Mouse (Mus musculus) embryo, embryonic 10.5 days (tissue): ENCODE measurements at regions not wholly inside any gene's neighbourhood (a gene's known extent, or its start where the extent isn't known, plus 50 kb on each side); places are given as distances from the start of the nearest gene placed in this dataset.

Experiments used
- DNase-seq: peaks from one replicate; pipeline ENCODE4 v3.0.0-alpha.2; 2015; ENCODE audit warnings: low spot score

DNA sequence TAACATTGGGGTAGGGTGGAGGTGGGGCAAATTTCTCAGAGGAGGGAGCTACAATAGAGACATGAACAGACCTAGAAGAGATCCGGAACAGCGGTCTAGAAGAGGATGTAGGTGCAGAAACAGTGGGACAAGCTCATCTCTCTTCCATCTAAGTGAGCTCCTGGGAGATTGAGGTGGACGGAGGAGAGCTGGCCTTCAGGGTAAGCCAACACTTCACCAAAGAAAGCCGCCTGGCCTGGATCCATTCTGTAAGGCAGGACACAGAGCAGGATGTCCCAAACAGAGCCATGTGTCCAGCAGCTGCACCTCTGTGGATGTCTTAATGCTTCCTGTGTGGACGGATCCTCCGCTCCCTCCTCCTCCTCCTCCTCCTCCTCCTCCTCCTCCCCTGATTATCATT is 173.0 kb downstream of the Rab11fip4 start:
- DNase-seq: no peak

- DNase-seq: no peak
These were observed 171.6 kb downstream of the Rab11fip4 start for GRCm38 (mm10) chr11:79762654-79763053.

DNA sequence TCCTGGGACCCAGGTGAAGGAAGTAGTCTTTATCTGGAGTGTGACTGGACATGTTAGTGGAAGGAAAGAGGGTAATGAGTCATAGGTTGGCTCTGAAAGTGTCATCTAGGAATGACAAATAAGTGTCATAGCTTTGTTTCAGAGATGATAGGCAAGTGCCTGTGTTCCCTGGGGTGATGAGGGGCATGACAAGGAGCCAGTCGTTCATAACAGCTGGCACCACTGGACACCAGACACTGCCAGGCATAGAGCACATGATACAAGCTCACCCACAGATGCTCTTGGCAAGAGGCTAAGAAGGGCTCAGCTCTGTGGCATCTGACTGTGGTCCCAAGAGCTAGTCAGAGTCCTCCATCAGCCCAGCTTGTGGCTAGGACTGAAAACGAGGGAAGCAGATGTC is 171.0 kb downstream of the Rab11fip4 start:
- no peak for DNase-seq

DNA sequence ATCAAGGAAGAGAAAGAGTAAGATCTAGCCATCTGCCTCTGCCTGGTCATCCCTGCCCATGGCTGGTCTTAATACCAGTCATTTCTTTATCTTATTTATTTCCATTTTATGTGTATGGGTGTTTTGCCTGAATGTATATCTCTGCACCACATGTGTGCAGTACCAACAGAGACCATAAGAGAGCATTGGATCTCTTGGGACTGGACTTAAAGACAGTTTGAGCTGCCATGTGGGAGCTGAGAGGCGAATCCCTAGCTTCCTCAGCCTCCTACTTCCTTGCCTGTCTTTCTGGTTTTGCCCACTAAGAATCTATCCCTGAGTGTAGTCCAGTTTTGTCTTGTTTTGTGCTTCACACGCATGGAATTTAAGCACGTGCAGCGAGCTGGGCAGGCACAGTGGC is 169.5 kb downstream of the Rab11fip4 start:
- no peak for DNase-seq

- DNase-seq: no peak
These were observed 167.3 kb downstream of the Rab11fip4 start for GRCm38 (mm10) chr11:79758281-79758680.

GRCm38 (mm10) chr11:79757513-79758071 is 166.6 kb downstream of the Rab11fip4 start:
- DNase-seq: no peak

DNA sequence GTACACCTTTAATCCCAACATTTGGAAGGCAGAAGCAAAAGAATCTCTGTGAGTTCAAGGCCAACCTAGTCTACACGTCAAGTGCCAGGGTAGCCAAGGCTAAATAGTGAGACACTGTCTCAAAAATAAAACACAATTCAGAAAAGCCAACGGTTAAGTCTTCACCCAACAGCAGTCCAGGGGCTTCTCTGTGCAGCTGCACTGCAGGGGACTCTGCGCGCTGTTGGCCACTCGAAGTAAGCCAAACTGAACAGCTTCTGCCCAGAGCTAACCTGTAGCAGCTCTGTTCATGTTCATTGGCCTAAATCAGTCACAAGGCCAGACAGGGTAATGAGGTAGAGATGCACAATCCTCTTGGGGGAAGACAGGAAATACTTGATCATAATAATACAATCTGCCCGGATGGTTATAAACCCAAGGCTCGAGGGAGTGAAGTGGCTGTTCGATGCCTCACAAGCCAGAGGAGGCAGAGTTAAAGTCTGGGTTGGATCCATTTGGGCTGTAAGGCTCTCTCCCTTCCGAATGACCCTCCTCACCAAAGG is 165.4 kb downstream of the Rab11fip4 start:
- DNase-seq: no peak

DNA sequence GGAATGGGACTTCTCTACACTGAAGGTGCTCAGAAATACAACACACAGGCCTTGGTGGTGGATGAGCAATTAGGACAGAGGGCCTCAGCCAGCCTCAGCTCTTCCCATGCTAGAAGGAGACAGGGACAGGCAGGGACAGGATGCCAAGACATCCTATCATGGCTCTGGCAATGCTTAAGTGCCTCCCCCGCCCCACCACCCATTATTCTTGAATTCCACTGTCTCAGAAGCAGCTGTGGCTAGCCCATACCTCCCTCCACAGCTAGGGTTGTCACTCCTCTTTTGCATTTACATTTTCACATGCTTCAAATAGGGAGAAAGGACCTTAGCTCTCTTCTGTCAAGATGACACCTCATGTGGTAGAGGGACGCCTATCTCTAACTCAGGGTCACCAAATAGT is 162.5 kb downstream of the Rab11fip4 start:
- DNase-seq: no peak

- DNase-seq: no peak
These were observed 161.9 kb downstream of the Rab11fip4 start for GRCm38 (mm10) chr11:79752717-79753480.

DNA sequence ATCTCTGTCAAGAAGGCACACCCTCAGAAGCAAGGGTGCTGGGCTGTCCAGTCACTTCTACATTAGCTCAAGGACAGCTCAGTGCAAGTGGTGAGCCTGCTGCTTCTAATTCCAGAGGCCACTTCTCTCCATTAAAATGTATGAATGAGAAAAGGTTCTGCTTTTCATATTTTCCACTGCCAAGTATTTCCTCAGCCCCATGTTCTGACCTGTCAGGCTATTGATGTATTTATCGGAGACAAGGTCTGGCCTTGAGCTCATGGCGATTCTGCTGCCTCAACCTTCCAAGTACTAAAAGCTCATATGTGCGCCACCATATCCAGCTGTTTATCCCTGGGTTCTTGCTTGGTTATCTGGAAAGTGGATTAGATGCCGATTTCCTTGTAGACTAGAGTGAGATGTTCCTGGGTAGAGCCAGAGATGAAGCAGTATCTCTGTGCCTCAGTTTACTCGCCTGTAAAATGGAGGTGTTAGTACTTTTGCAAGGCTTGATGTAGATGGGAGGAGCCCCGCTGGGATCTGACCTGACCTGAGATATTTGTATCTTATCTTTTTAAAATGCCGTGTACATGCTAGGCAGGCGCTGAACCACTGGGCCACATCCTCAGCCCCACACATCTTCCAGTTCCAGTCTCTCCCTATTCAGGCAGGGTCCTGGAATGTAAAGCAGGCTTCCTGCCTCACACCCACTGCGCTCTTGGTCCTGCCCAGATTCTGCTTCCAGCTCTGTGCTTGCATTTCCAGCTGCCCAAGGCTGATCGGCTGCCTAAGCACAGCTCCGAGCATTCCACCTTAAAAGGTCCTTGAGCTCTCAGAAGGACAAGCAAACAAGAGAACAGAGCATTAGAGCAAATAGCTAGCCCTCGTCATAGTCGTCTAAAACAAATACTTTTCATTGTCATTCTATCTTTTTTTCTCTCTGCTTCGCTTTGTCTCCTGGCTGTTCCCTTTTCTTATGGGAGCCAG is 161.0 kb downstream of the Rab11fip4 start:
- no peak for DNase-seq

GRCm38 (mm10) chr11:79750943-79751342 is 159.9 kb downstream of the Rab11fip4 start:
- DNase-seq: no peak

- no peak for DNase-seq
These were observed 158.9 kb downstream of the Rab11fip4 start for GRCm38 (mm10) chr11:79749755-79750434.

- no peak for DNase-seq
These were observed 158.1 kb downstream of the Rab11fip4 start for GRCm38 (mm10) chr11:79749141-79749540.

- no peak for DNase-seq
These were observed 157.7 kb downstream of the Rab11fip4 start for GRCm38 (mm10) chr11:79748606-79749125.

DNA sequence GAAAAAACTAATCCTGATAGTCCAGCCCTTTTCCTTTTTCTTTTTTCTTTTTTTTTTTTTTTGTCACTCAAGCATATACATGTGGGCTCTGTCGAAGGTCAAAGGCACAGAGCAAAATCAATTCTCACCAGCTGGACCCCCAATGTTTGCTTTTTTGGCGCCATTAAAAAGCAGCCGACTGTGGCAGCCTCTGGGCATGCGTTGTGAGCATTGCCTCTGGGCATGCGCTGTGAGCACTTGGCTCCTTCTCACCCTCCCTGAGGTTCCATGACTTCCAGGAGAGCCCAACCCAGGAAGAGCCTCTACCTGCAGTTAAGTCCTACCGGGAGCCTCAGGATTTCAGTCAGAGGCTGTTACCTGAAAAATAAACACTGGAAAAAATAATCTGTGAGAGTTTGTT is 156.8 kb downstream of the Rab11fip4 start:
- no peak for DNase-seq
